Mouse (Mus musculus) spleen, postnatal 14 days (tissue): ENCODE results near the gene Slc25a1.
"Not testable (repeated sequence)": the region's sequence is repeated elsewhere in the genome, so short reads cannot be mapped to it uniquely, and the experiment has no call there.

ENCODE experiments used
- DNase-seq, 2 experiments: peaks; one replicate each; pipeline ENCODE4 v3.0.0; 2021 to 2022; ENCODE audit warnings: low spot score in 2 of 2

Gene Slc25a1

GRCm38 (mm10) chr16:17928087-17928580 lies at the start of gene Slc25a1:
TSS of gene Slc25a1 (minus strand) at chr16:17928219.
- peak; percentile 60 to 61 for DNase-seq

GRCm38 (mm10) chr16:17971853-17972252 lies 43.8 kb upstream of the Slc25a1 start:
- no peak for DNase-seq

- DNase-seq: no peak
Observed at GRCm38 (mm10) chr16:17962091-17962490, 34.1 kb upstream of the Slc25a1 start.

GRCm38 (mm10) chr16:17956052-17956638 lies 28.1 kb upstream of the Slc25a1 start:
- DNase-seq: not testable (repeated sequence)

- no peak for DNase-seq
Observed at GRCm38 (mm10) chr16:17951618-17952017, 23.6 kb upstream of the Slc25a1 start.

GRCm38 (mm10) chr16:17950068-17950467 lies 22.0 kb upstream of the Slc25a1 start:
- DNase-seq: no peak

- DNase-seq: no peak
Observed at GRCm38 (mm10) chr16:17949421-17949877, 21.4 kb upstream of the Slc25a1 start.

GRCm38 (mm10) chr16:17945081-17945831 lies 17.2 kb upstream of the Slc25a1 start:
- no peak for DNase-seq

- no peak for DNase-seq
Observed at GRCm38 (mm10) chr16:17943466-17943865, 15.4 kb upstream of the Slc25a1 start.

GRCm38 (mm10) chr16:17939255-17939751 lies 11.3 kb upstream of the Slc25a1 start:
- DNase-seq: no peak

- peak; percentile 54 to 67 for DNase-seq
Observed at GRCm38 (mm10) chr16:17938821-17939220, 10.8 kb upstream of the Slc25a1 start.

- no peak for DNase-seq
Observed at GRCm38 (mm10) chr16:17938187-17938586, 10.2 kb upstream of the Slc25a1 start.

- DNase-seq: no peak
Observed at GRCm38 (mm10) chr16:17936776-17937175, 8.8 kb upstream of the Slc25a1 start.

- no peak for DNase-seq
Observed at GRCm38 (mm10) chr16:17934445-17934910, 6.5 kb upstream of the Slc25a1 start.

- no peak for DNase-seq
Observed at GRCm38 (mm10) chr16:17933594-17934444, 5.8 kb upstream of the Slc25a1 start.

- no peak for DNase-seq
Observed at GRCm38 (mm10) chr16:17931906-17932460, 4.0 kb upstream of the Slc25a1 start.

GRCm38 (mm10) chr16:17929631-17930030 lies 1.6 kb upstream of the Slc25a1 start:
- no peak for DNase-seq

- no peak for DNase-seq
Observed at GRCm38 (mm10) chr16:17929211-17929610, 1.2 kb upstream of the Slc25a1 start.

- peak; percentile 47 to 69 for DNase-seq
Observed at GRCm38 (mm10) chr16:17928627-17929104, 647 bp upstream of the Slc25a1 start.

GRCm38 (mm10) chr16:17927351-17928082 lies 502 bp downstream of the Slc25a1 start:
- no peak for DNase-seq

- DNase-seq: no peak
Observed at GRCm38 (mm10) chr16:17922163-17922538, 5.9 kb downstream of the Slc25a1 start.
